Mouse (Mus musculus): ENCODE measurements around the gene Tpbpa. TPM values are rescaled to one million over a fixed set of nuclear protein-coding genes. Genes with fewer than 3 reads are reported as not detected.
"Not testable (repeated sequence)": the region's sequence is repeated elsewhere in the genome, so short reads cannot be mapped to it uniquely, and the experiment has no call there.

The Tpbpa gene
- not detected for total RNA-seq (2022)

- DNase-seq (ENCODE audit: low spot score in 2 of 2), result not testable (repeated sequence)
Observed at GRCm38 (mm10) chr13:60941884-60942283, at the start of gene Tpbpa. Gene Tpbpa, minus strand, starts transcription at chr13:60941984.

GRCm38 (mm10) chr13:60986915-60987314 lies 45.1 kb upstream of the Tpbpa start:
- not testable (repeated sequence) for DNase-seq (ENCODE audit: low spot score in 2 of 2)

GRCm38 (mm10) chr13:60972319-60972718 lies 30.5 kb upstream of the Tpbpa start:
- DNase-seq (ENCODE audit: low spot score in 2 of 2), result not testable (repeated sequence)

- DNase-seq (ENCODE audit: low spot score in 2 of 2), result not testable (repeated sequence)
Observed at GRCm38 (mm10) chr13:60963985-60964384, 22.2 kb upstream of the Tpbpa start.

- DNase-seq (ENCODE audit: low spot score in 2 of 2), result no peak
Observed at GRCm38 (mm10) chr13:60961706-60962105, 19.9 kb upstream of the Tpbpa start.

GRCm38 (mm10) chr13:60936500-60936901 lies 5.3 kb downstream of the Tpbpa start, which contains the start of the genes Gm49391 and Ctla2a:
Gene Gm49391, minus strand, starts transcription at chr13:60936571.
Gene Ctla2a, minus strand, starts transcription at chr13:60936625.
- no peak for DNase-seq (ENCODE audit: low spot score in 2 of 2)

- not testable (repeated sequence) for DNase-seq (ENCODE audit: low spot score in 2 of 2)
Observed at GRCm38 (mm10) chr13:60935490-60935889, 6.3 kb downstream of the Tpbpa start, which contains the start of gene Gm49393. Gene Gm49393, minus strand, starts transcription at chr13:60935590.

- DNase-seq (ENCODE audit: low spot score in 2 of 2), result not testable (repeated sequence)
Observed at GRCm38 (mm10) chr13:60904780-60905179, 37.0 kb downstream of the Tpbpa start, which contains the start of gene Tpbpb. Gene Tpbpb, minus strand, starts transcription at chr13:60904880.

GRCm38 (mm10) chr13:60897328-60897727 lies 44.5 kb downstream of the Tpbpa start, which contains the start of gene Ctla2b:
Gene Ctla2b, minus strand, starts transcription at chr13:60897447.
- no peak for DNase-seq (ENCODE audit: low spot score in 2 of 2)

- DNase-seq (ENCODE audit: low spot score in 2 of 2), result not testable (repeated sequence)
Observed at GRCm38 (mm10) chr13:60896794-60897193, 45.0 kb downstream of the Tpbpa start, which contains the start of gene Gm49392. Gene Gm49392, minus strand, starts transcription at chr13:60896894.

- DNase-seq (ENCODE audit: low spot score in 2 of 2), result no peak
Observed at GRCm38 (mm10) chr13:60895406-60896160, 46.2 kb downstream of the Tpbpa start.

GRCm38 (mm10) chr13:60892301-60892700 lies 49.5 kb downstream of the Tpbpa start:
- no peak for DNase-seq (ENCODE audit: low spot score in 2 of 2)

Other genes starting within 250 kb of the Tpbpa start
- not detected for gene BC051665, start 155.6 kb downstream of the Tpbpa start, total RNA-seq (2022)
- not detected for gene Ctsll3, start 139.1 kb downstream of the Tpbpa start, total RNA-seq (2022)
- not detected for gene 4930486L24Rik, start 77.5 kb downstream of the Tpbpa start, total RNA-seq (2022)
- under 1 TPM in 1 of 4 experiments, not detected in 3; 0.46 TPM for gene Gm49392, start 45.1 kb downstream of the Tpbpa start, total RNA-seq (2022)
- 1 to 10 TPM in 2 of 4 experiments, under 1 TPM in 2; 0.46 to 3.3 (median 1.5) TPM for gene Ctla2b, start 44.5 kb downstream of the Tpbpa start, total RNA-seq (2022)
- gene Tpbpb, start 37.1 kb downstream of the Tpbpa start, total RNA-seq (2022), result not detected
- not detected for gene Gm49393, start 6.4 kb downstream of the Tpbpa start, total RNA-seq (2022)
- 1 to 10 TPM in 1 of 4 experiments, under 1 TPM in 1, not detected in 2; 0.68 to 1.1 TPM for gene Gm49391, start 5.4 kb downstream of the Tpbpa start, total RNA-seq (2022)
- gene Ctla2a, start 5.4 kb downstream of the Tpbpa start, total RNA-seq (2022), result 10 to 100 TPM; 11.5 to 22.1 (median 14.0) TPM
- not detected for gene Ctsj, start 64.0 kb upstream of the Tpbpa start, total RNA-seq (2022)
- not detected for gene Ctsq, start 98.6 kb upstream of the Tpbpa start, total RNA-seq (2022)
- gene Ctsr, start 222.3 kb upstream of the Tpbpa start, total RNA-seq (2022), result not detected

Data from left cerebral cortex, adult 8-10 months (tissue).